Mouse (Mus musculus) lung, postnatal 14 days (tissue): Measurements from ENCODE around the gene Rasgef1b.

Experiments
- DNase-seq: peaks from one replicate; pipeline ENCODE4 v3.0.0; 2021

Rasgef1b gene

DNA sequence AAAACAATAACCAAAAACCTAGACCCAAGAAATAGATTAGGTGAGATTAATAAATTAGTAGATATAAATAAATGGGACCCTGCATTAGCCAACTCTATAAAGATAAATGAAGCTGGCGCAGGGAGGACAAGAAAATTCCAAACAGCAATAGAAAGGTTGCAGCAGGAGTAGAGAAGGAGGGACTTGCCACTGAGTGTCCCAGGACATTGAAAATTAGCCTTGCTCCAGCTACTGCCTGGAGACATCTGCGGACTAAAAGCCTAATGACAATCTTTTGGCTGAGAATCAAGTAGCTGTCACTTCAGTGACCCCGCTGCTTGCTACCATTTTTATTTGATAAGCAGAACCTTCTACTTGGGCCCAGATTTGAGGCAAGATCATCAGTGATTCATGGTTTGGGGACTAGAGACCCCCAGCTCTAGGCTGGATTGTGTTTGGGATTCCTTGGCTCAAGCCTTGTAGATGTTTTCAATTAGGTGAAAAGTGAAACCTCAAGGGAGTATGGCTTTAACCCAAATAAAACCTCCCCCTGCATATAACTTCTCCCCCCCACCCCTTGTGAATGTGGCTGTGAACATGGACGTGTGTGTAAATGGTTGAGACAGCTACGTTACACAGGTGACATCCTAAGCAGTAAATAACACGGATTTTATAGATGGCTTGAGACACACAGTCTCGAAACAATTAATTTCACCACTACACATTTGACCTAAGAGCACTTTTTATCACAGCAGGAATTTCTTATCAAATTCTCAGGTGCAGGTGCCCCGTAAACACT lies 554.1 kb downstream of the Rasgef1b start:
- no peak for DNase-seq

GRCm38 (mm10) chr5:99169836-99170235 lies 559.0 kb downstream of the Rasgef1b start:
- no peak for DNase-seq

DNA sequence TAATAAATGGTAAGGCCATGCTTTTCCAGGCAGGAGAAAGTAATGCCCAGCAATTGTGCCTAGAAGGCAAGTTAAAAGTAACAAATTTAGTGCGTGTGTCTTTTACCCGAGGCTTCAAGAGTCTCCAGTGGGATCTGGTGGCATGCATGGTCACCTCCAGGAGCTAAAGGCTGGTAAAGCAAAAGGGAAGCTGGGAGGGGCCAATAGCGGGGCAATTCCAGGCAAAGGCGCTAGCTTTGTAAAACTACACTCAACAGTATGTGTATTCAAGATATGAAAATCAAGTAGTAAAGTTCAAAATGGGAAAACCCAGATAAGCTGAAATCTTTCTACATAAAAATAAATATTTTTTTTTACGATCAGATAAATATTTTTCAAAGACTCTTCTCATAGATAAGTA lies 561.1 kb downstream of the Rasgef1b start:
- DNase-seq, result no peak
